Mouse (Mus musculus) hematopoietic multipotent progenitor cell, adult 10-12 weeks (in vitro differentiated cells): ENCODE data around the gene Ap1ar. TPM values are rescaled to one million over a fixed set of nuclear protein-coding genes. Genes with fewer than 3 reads are reported as not detected.

Source experiments
- polyA plus RNA-seq: library from polyadenylated mRNA; stranded (reverse); fragments of >175 nt; gene quantifications from 2 replicates; pipeline ENCODE4 v1.2.3, GENCODE M21; 2012; ENCODE audit warnings: low replicate concordance

Gene Ap1ar
- 40.6 and 45.5 TPM in 2 replicates for polyA plus RNA-seq

DNA sequence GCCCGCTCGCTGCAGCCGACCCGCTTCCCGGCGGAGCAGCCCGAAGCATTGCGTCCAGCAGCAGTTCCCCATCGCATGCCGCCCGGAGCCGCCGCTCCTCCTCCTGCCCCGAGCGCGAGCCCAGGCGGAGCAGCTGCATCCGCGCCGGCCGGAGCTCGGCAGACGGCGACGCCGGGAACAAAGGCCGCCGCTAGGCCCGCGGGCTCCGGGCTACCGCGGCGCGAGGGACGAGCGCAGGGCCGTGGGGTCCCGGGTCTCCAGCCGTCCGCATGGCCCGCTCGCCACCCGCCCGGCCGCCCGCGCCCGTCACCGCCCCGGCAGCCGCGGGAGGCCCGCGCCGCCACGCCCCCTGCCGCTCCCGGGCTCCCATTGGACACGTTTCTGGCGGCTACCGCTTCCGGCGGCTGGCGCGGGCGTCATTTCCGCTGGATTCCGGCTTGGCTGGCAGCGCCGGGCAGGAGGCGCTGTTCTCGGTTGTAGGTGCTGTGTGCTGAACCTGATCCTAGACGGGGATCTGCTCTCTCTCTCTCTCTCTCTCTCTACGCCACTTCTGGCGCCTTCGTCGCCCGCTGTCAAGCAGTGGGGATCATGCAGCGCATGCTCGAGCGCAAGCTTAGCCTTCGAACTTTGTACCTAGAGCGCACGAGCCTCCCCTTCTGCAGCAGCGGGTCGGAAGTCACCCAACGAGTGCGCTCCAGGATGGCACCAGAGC lies at the start of gene Ap1ar:
TSS of gene Ap1ar (minus strand) at position 370 of the 712 bp plus-strand sequence.

GRCm38 (mm10) chr3:127789500-127790191 lies 47.7 kb downstream of the Ap1ar start, which contains the start of gene Tifa:
Gene Tifa, plus strand, starts transcription at chr3:127789805.

GRCm38 (mm10) chr3:127780021-127780644 lies 57.2 kb downstream of the Ap1ar start, which contains the start of gene Alpk1:
Gene Alpk1, minus strand, starts transcription at chr3:127780527.

Other genes with a start within 250 kb of the Ap1ar start
- not detected in 2 replicates for gene Neurog2, start 204.4 kb downstream of the Ap1ar start, polyA plus RNA-seq
- 0.66 and 0.97 TPM in 2 replicates for gene Alpk1, start 57.0 kb downstream of the Ap1ar start, polyA plus RNA-seq
- 58.1 and 147 TPM in 2 replicates for gene Tifa, start 47.7 kb downstream of the Ap1ar start, polyA plus RNA-seq
- gene Fam241a, start 58.8 kb upstream of the Ap1ar start, polyA plus RNA-seq = 7.7 and 10.4 TPM in 2 replicates